Mouse (Mus musculus) retina, adult 2 months (tissue): ENCODE data around the gene Rnase13.
"Not testable (repeated sequence)": the region's sequence is repeated elsewhere in the genome, so short reads cannot be mapped to it uniquely, and the experiment has no call there.

Experiments
- DNase-seq: peaks from one replicate; pipeline ENCODE4 v3.0.0-alpha.2; 2012; ENCODE audit warnings: low read depth, low spot score

The Rnase13 gene

GRCm38 (mm10) chr14:51922571-51922865 is at the start of gene Rnase13:
Rnase13 (minus strand) TSS chr14:51922773.
- DNase-seq = no peak

GRCm38 (mm10) chr14:51967400-51967799 is 44.8 kb upstream of the Rnase13 start:
- no peak for DNase-seq

- DNase-seq = no peak
Measured at GRCm38 (mm10) chr14:51960316-51960715, 37.7 kb upstream of the Rnase13 start.

- DNase-seq = no peak
Measured at GRCm38 (mm10) chr14:51943336-51943735, 20.8 kb upstream of the Rnase13 start.

GRCm38 (mm10) chr14:51942236-51942635 is 19.7 kb upstream of the Rnase13 start:
- DNase-seq = no peak

- no peak for DNase-seq
Measured at GRCm38 (mm10) chr14:51941577-51941976, 19.0 kb upstream of the Rnase13 start.

GRCm38 (mm10) chr14:51940944-51941560 is 18.5 kb upstream of the Rnase13 start:
- no peak for DNase-seq

- no peak for DNase-seq
Measured at GRCm38 (mm10) chr14:51939005-51939404, 16.4 kb upstream of the Rnase13 start.

- DNase-seq = no peak
Measured at GRCm38 (mm10) chr14:51932092-51933020, 9.8 kb upstream of the Rnase13 start.

- DNase-seq = no peak
Measured at GRCm38 (mm10) chr14:51930824-51931223, 8.3 kb upstream of the Rnase13 start.

GRCm38 (mm10) chr14:51929968-51930367 is 7.4 kb upstream of the Rnase13 start:
- DNase-seq = no peak

- no peak for DNase-seq
Measured at GRCm38 (mm10) chr14:51929309-51929943, 6.9 kb upstream of the Rnase13 start.

GRCm38 (mm10) chr14:51926930-51927329 is 4.4 kb upstream of the Rnase13 start:
- not testable (repeated sequence) for DNase-seq

GRCm38 (mm10) chr14:51923492-51923891 is 919 bp upstream of the Rnase13 start:
- no peak for DNase-seq

GRCm38 (mm10) chr14:51922910-51923309 is 337 bp upstream of the Rnase13 start:
- DNase-seq = no peak

GRCm38 (mm10) chr14:51921759-51922570 is 608 bp downstream of the Rnase13 start:
- no peak for DNase-seq

- no peak for DNase-seq
Measured at GRCm38 (mm10) chr14:51918966-51919365, 3.6 kb downstream of the Rnase13 start.

- no peak for DNase-seq
Measured at GRCm38 (mm10) chr14:51918125-51918524, 4.4 kb downstream of the Rnase13 start, which contains the start of gene Tppp2. Tppp2 (plus strand) TSS chr14:51918425.

- DNase-seq = no peak
Measured at GRCm38 (mm10) chr14:51916539-51916938, 6.0 kb downstream of the Rnase13 start.

- DNase-seq = no peak
Measured at GRCm38 (mm10) chr14:51915030-51915429, 7.5 kb downstream of the Rnase13 start.

- no peak for DNase-seq
Measured at GRCm38 (mm10) chr14:51913960-51914762, 8.4 kb downstream of the Rnase13 start, which contains the start of gene Ndrg2. Ndrg2 (minus strand) TSS chr14:51914158.
